Mouse (Mus musculus): Measurements from ENCODE around the gene Akap1.
"Not testable (repeated sequence)": the region's sequence is repeated elsewhere in the genome, so short reads cannot be mapped to it uniquely, and the experiment has no call there.

Gene Akap1

GRCm38 (mm10) chr11:88864458-88865197 lies at the start of gene Akap1:
TSS of gene Akap1 (minus strand) at chr11:88864586.
- in situ Hi-C loops (cut with MboI, MseI): no loop called here

DNA sequence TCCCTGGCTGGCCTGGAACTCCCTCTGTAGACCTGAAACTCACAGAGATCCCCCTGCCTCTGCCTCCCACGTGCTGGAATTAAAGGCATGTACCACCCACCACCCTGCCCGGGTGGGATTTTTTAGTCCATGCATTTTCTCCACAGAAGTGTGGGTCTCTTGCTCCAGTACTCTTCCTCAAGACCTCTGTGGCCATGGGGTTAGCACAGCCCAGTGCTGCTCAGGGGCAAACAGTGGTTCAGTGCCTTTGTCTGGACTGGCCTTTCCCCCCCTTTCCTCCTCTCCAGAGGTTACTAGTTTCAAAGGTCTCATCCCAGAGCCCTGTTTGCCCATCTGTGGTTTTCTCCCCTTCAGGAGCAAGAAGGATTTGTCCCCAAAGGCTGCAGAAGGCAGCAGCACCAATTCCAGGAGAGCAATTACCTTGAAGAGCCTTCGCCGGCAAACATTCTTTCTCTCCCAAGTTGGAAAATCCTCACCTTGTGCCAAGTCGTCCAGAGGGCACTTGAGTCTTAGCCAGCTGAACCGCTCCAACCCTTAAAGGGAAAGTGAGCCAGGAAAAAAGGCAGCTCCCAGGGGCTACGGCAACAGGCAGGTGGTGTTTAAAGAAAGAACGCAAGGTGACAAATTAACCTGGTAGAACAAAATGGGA lies 45.1 kb upstream of the Akap1 start:
- in situ Hi-C loops (cut with MboI, MseI): no loop called here

DNA sequence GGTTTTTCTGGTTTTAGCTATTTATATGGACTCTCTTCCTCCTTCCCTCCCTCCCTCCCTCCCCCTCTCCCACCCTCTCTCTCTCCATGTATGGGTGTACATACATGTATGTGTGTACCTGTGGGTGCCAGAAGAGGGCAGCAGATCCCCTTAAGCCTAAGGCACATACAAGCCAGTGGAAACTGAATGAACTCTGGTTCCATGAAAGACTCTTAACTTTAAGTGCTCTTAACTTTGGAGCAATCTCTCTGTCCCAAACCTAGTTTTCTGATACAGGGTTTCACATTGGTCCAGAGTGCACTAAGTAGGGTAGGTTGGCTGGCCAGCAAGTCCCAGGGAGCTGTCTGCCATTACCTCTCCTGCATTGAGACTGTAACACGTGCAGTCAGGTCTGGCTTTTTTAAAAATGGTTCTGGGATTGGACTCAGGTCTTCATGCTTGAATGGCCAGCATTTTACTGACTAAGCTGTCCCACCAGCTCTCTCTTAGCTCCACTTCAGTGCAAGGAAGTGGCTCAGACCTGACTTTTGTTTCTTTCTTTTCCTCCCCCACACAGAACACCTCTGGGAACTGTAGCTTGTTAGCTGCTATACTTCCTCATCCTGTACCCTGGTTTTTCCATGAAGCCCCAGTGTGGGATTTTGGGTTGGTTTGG lies 44.3 kb upstream of the Akap1 start:
- in situ Hi-C loops (cut with MboI, MseI): no loop called here

DNA sequence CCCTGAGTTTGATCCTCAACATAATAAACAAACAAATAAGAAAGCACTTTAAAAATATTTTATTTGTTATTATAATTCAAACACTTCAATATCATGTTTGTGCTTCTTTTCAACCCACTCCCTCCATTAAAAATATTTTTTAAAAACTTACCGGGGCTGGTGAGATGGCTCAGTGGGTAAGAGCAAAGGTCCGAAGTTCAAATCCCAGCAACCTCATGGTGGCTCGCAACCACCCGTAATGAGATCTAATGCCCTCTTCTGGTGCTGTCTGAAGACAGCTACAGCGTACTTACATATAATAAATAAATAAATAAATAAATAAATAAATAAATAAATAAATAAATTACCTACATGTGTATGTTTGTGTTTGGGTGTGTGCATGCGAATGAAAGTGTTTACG lies 43.5 kb upstream of the Akap1 start:
- in situ Hi-C loops (cut with MboI, MseI): no loop called here

DNA sequence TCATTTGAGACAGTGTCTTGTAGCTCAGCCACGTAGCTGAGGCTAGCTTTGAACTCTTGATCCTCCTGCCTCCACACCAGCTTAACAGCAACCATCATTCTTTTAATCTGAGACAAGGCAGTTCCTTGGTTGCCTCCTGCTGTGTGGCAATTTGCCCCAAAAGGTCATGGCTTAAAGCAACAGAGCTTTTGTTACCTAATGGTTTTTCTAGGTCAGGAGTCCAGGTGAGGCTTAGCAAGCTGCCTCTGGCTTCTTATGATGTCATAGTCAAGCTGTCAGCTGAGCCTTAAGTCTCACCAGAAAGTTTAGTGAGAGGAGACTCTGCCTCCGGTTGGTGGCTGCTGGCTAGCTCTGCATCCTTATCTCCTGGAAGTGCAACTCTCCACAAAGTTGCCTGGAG lies 41.2 kb upstream of the Akap1 start:
- in situ Hi-C loops (cut with MboI, MseI): no loop called here

- in situ Hi-C loops (cut with MboI, MseI): no loop called here
These were observed 39.7 kb upstream of the Akap1 start for GRCm38 (mm10) chr11:88904080-88904479.

GRCm38 (mm10) chr11:88902762-88903161 lies 38.4 kb upstream of the Akap1 start:
- in situ Hi-C loops (cut with MboI, MseI): no loop called here

DNA sequence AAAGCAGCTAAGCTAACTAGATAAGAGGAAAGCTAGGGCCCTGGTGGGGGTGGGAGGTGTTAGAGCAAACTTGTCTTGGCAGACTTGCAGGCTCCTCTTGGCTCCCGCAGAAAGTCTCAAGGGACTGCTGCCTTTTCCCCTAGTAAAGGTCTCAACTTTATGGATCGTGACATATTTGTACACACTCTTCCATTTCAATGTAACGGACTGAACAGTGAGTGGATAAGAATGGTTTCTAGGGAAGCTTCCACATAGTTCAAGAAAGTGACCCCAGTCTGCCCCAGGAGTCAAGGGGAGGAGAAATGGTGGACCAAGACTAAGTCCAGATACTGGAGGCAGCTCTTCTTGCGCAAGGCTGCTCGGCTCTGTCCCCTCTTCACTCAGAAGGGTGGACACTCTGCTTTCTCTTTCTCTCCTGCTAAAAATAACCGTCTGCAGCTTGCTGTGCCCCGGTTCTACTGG lies 37.0 kb upstream of the Akap1 start:
- in situ Hi-C loops (cut with MboI, MseI): no loop called here

DNA sequence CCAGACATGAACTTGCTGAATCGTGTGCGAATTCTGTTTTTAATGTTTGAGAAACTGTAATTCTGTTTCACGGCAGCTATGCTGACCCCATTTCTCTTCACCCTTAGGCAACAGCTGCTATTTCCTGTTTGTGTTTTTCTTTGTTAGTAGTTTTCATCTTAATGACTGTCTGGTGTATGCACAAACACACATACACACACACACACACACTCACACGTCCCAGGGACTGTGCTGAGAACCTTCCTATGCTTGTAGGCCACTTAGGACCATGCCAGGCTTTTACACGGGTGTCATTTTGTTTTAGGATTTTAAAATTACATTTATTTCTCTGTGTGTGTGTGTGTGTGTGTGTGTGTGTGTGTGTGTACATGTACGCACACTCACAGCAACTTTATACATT lies 35.2 kb upstream of the Akap1 start:
- in situ Hi-C loops (cut with MboI, MseI): no loop called here

GRCm38 (mm10) chr11:88898380-88898763 lies 34.0 kb upstream of the Akap1 start:
- in situ Hi-C loops (cut with MboI, MseI): no loop called here

DNA sequence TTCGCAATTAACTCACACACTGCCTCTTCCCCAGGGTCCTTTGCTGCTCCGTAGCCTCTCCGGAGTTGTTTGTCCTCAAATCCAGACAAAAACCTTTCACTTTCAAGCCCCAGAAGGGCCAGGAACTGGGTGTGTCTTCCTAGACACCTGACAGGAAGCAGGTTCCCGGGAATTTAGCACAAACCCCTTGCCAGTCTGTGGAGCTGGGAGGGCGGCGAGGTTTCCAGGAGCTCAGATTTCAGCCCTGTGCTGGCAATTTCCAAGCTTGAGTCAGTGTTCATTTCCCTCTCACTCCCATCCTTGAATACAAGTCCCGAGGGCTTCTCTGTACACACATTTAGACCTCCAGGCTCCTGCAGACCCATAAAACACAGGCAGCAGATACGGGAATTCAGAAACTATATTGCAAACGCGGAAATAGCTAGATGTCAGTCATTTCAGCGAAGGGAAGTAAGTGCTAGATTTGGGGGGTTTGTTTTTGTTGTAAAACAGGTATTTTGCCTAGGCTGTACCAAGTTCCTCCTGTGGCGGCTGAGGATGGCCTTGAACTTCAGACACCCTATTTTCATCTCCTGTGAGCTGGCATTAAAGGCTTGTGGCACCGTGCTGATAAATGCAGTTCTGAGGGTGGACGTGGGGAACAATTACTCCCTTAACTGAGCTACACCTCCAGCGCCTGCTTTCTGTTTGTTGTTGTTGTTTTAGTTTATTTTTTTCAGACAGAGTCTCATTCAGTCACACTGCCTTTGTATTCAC lies 33.4 kb upstream of the Akap1 start:
- in situ Hi-C loops (cut with MboI, MseI): no loop called here

DNA sequence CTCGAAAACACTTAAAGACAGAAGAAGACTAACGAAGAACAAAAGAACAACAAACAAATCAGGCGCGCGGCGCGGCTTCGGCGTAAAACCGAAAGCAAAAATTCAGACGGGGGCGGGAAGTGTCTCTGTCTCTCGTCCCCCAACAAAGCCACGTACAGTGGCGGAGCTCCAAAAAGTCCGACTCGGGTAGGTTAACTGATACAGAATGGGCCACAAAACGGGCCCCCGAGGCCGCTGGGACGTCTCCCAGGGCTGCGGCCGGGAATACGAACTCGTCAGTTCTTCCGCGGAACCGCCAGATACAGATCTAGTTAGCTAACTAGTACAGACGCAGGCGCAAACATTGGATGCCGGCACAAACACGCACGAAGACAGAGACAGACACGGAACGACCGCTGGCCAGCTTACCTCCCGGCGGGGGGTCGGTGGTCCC lies 31.4 kb upstream of the Akap1 start:
- in situ Hi-C loops (cut with MboI, MseI): not testable (repeated sequence)

GRCm38 (mm10) chr11:88895235-88895634 lies 30.8 kb upstream of the Akap1 start:
- in situ Hi-C loops (cut with MboI, MseI): not testable (repeated sequence)

DNA sequence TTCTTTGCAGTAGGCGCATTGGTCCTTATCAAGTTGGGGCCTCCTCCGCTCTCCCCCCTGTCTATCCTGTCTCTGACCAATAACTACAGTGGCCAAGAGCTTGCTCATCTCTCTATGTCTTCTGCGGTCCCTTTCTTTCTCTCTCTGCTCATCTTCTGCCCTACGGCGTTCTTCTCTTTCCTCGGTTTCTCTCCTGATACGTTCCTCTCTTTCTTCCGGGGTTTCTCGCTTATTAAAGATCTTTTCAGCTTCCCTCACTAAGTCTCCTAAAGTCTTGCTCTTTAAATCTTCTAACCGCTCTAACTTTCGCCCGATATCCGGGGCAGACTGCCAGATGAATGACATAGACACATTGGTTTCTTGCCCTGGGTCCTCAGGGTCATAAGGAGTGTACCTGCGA lies 29.9 kb upstream of the Akap1 start:
- in situ Hi-C loops (cut with MboI, MseI): not testable (repeated sequence)

DNA sequence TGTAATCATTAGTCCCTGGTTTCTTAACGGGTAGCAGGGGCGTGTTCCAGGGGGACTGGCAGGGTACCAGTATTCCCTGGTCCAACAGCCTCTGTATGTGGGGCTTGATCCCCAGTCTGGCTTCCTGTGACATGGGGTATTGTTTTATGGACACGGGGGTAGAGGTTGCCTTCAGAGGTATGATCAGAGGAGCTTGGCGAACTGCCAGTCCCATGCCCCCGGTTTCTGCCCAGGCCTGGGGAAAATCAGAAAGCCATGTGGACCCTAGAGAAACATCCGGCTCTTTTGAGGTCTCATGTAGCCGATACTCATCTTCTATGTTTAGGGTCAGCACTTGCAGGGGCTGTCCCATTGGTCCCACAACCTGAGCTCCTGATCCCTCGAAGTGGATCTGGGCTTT lies 29.1 kb upstream of the Akap1 start:
- in situ Hi-C loops (cut with MboI, MseI): not testable (repeated sequence)

- in situ Hi-C loops (cut with MboI, MseI): not testable (repeated sequence)
These were observed 28.4 kb upstream of the Akap1 start for GRCm38 (mm10) chr11:88892789-88893188.

- in situ Hi-C loops (cut with MboI, MseI): not testable (repeated sequence)
These were observed 27.7 kb upstream of the Akap1 start for GRCm38 (mm10) chr11:88891921-88892561.

DNA sequence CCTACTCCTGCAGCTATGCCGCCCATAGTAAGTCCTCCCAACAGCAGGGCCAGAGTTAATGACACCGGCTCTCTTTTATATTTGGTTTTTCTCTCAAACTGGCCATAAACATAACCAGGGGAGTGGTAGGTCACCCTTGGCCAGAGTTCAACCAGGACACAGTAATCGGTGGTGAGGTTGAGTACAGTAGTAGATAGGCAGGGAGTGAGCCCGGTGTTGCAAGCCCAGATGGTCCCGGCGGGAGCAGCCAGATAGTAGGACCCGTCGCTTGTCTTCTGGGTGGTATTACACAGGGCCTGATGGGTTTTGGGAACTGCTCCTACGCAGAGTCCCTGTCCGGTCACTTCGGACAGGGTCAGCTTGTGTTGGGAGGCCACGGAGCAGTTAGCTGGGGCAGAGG lies 27.1 kb upstream of the Akap1 start:
- in situ Hi-C loops (cut with MboI, MseI): not testable (repeated sequence)

- in situ Hi-C loops (cut with MboI, MseI): not testable (repeated sequence)
These were observed 26.5 kb upstream of the Akap1 start for GRCm38 (mm10) chr11:88890904-88891303.

- in situ Hi-C loops (cut with MboI, MseI): no loop called here
These were observed 24.6 kb upstream of the Akap1 start for GRCm38 (mm10) chr11:88888996-88889395.

- in situ Hi-C loops (cut with MboI, MseI): no loop called here
These were observed 20.1 kb upstream of the Akap1 start for GRCm38 (mm10) chr11:88884376-88885065.
